Mouse (Mus musculus) brain, embryonic 14.5 days (tissue): Measurements from ENCODE around the gene Ppp4r3a.

ENCODE experiments used
- CTCF ChIP-seq: fragments of 200-500 bp; IDR thresholded peaks from 2 replicates; pipeline ENCODE4 v1.5.1; 2012; ENCODE audit warnings: inconsistent platforms, mild to moderate bottlenecking, moderate library complexity, borderline replicate concordance; ENCODE audit not compliant: insufficient read depth, insufficient read length; ENCODE audit errors: extremely low read depth
- POLR2A ChIP-seq: fragments of 200-500 bp; IDR thresholded peaks from 2 replicates; pipeline ENCODE4 v1.6.1; 2012; ENCODE audit warnings: mild to moderate bottlenecking, inconsistent platforms, borderline replicate concordance; ENCODE audit not compliant: poor library complexity, insufficient read depth, insufficient read length, severe bottlenecking; ENCODE audit errors: extremely low read depth

- TF ChIP-seq CTCF (no peak), POLR2A (no peak)
These were observed 13.7 kb downstream of the Ppp4r3a start for GRCm38 (mm10) chr12:101069813-101070212.
